Mouse (Mus musculus): ENCODE results near the gene Ankef1. TPM values are rescaled to one million over a fixed set of nuclear protein-coding genes. Genes with fewer than 3 reads are reported as not detected.
A peak's percentile ranks its signal among the peaks of the same experiment; 100 is the strongest.

Gene Ankef1
- total RNA-seq, 2 experiments from 2014 or later: 0.18 to 0.35 TPM

DNA sequence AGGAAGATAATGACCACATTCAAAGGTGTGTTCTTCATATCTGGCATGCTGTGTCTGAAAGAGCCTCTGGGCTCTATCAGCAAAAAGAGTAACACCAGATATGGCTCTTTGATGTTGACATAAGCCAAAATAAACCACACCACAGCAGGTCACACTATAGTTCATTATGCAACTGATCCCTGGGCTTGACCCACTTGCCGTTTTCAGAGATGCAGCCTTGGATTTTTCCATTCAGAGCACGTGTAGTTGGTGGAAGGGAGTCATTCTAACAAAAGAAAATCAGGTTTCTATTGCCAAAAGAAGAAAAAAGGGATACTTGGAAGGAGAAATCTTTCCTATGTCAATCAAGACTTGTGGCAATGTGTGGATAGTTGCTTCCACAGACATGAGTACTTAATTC, 87.1 kb downstream of the Ankef1 start:
- intact Hi-C loops (cut with DNase I; ENCODE audit: low total_unique reads): no loop called here

DNA sequence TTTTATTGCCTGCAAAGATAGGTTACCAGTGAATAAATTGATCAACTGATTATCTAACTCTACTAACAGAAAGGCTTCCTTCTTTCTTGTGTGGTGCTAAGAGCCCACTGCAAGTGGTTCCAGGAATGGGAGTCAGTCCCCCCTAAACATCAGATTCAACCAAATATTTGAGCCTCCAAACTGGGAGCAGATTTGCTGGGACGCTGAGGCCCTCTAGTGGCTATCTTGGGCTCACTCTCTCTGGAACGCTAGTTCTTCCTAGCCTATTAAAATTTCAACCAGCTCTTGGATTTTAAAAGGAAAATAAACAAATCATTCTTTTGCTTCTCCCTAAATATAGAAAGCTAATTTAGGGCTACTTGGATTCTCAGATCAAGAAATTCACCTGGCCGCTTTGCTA, 94.7 kb downstream of the Ankef1 start:
- peak; percentile 32 for DNase-seq
- intact Hi-C loops (cut with DNase I; ENCODE audit: low total_unique reads): loop anchor here (5.0 kb wide), 1 partner anchor 109 kb away; no protein-coding TSS in a partner anchor

More for the DNA sequence above, 87.1 kb downstream of the Ankef1 start:
- DNase-seq: no peak

DNA sequence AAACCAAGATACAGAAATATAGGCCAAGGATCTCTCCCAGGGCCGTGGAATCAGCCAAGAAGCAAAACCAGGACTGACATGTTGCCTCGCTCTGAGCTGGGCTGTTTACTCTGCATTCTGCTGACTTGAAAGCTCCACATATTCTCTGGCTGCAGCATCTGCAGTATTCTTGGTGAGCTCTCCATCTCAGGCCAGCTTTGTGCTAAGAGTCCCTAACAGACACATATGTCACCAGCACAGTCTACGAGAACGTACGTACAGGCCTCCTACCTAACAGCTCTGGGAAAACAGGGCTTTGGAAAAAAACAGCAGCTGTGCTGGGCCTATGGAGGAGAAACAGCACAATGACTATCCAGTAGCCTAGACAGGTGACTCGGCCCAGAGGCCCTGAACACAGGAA, 97.0 kb downstream of the Ankef1 start:
- intact Hi-C loops (cut with DNase I; ENCODE audit: low total_unique reads): loop anchor here (5.0 kb wide), 1 partner anchor 111 kb away; no protein-coding TSS in a partner anchor
- no peak for DNase-seq

DNA sequence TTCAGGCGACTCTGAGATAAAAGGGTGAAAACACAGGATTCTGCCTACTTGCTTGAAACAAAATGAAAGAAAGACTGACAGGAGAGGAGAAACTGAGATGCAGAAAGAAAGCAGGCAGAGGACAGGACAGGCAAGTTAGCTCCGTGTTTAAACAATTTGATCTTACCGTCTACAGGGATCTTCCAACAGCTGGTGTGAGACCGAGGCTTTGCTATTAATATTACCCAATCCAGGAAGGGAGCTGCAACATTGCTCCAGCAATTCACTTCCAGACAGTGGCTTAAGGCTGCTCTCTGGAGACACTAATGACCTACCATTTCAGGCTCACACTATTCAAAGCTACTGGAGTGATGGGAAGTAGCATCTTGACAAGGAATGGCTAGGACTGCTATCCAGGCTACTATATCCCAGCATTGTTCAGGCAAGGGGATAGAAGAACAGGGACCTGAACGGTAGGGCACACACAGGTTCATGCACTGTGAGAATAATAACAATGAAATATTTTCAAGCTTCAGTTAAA, 99.0 kb downstream of the Ankef1 start:
- DNase-seq: no peak
- intact Hi-C loops (cut with DNase I; ENCODE audit: low total_unique reads): no loop called here

DNA sequence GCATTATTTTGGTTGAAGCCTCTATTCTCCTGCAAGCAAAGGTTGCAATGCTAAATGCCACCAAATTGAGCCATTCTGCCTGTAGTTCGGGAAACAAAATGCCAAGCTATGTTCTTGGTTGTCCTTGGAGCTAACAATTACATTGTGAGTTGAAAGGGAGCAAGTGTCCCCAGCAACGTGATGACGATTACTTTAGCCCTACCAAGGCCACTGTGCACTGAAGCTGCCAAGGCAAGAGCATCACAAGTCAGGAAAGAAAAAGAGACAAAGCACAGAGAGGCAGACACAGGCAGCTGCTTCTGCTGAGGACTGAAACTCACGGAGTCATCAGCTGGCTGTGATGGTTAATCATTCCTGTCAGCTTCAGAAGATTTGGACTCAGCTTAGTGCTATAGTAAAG, 99.5 kb downstream of the Ankef1 start:
- no peak for DNase-seq
- intact Hi-C loops (cut with DNase I; ENCODE audit: low total_unique reads): no loop called here

Other genes starting within 250 kb of the Ankef1 start
- not detected for gene Pak7, start 113.9 kb upstream of the Ankef1 start, total RNA-seq (2021)
- gene Snap25, start 211.5 kb downstream of the Ankef1 start, total RNA-seq (2021): under 1 TPM in 1 of 2 experiments, not detected in 1; 0.31 TPM